Mouse (Mus musculus) neural tube, embryonic 15.5 days (tissue): ENCODE results near the gene Spata45. TPM values are rescaled to one million over a fixed set of nuclear protein-coding genes. Genes with fewer than 3 reads are reported as not detected.
"Not testable (repeated sequence)": the region's sequence is repeated elsewhere in the genome, so short reads cannot be mapped to it uniquely, and the experiment has no call there.

Source experiments
- ATAC-seq: fragments of 200-750 bp; cut with Nextera tagmentation; 2 replicates; pipeline ENCODE4 v1.8.0; 2017; ENCODE audit warnings: mild to moderate bottlenecking, moderate TSS enrichment, moderate library complexity; ENCODE audit not compliant: low FRiP score
- H3K27ac ChIP-seq: fragments of 300-500 bp; sonication (generic); replicated peaks from 2 replicates; pipeline ENCODE4 v1.5.1; 2015; ENCODE audit warnings: mild to moderate bottlenecking, inconsistent platforms
- H3K27me3 ChIP-seq: fragments of 300-500 bp; sonication (generic); replicated peaks from 2 replicates; pipeline ENCODE4 v1.6.1; 2015; ENCODE audit warnings: inconsistent platforms
- H3K36me3 ChIP-seq: fragments of 300-500 bp; sonication (generic); 2 replicates; pipeline ENCODE4 v1.6.1; 2015; ENCODE audit warnings: inconsistent platforms
- H3K4me1 ChIP-seq: fragments of 300-500 bp; sonication (generic); 2 replicates; pipeline ENCODE4 v1.6.1; 2015; ENCODE audit warnings: inconsistent platforms
- H3K4me2 ChIP-seq: fragments of 300-500 bp; sonication (generic); 2 replicates; pipeline ENCODE4 v1.6.1; 2015; ENCODE audit warnings: inconsistent platforms, mild to moderate bottlenecking, moderate library complexity
- H3K4me3 ChIP-seq: fragments of 300-500 bp; sonication (generic); replicated peaks from 2 replicates; pipeline ENCODE4 v1.5.1; 2015; ENCODE audit warnings: mild to moderate bottlenecking, inconsistent platforms
- H3K9ac ChIP-seq: fragments of 300-500 bp; sonication (generic); replicated peaks from 2 replicates; pipeline ENCODE4 v1.6.1; 2015; ENCODE audit warnings: mild to moderate bottlenecking, inconsistent platforms
- H3K9me3 ChIP-seq: fragments of 300-500 bp; sonication (generic); replicated peaks from 2 replicates; pipeline ENCODE4 v1.6.1; 2016; ENCODE audit warnings: inconsistent platforms
- WGBS: fragments of 180-500 bp; shearing (Covaris S2); methylation state at CpG from one replicate; pipeline ENCODE4 v1.1.7; 2015; ENCODE audit warnings: mixed read lengths; 5-methylcytosine and 5-hydroxymethylcytosine counted together
- polyA plus RNA-seq: library from polyadenylated mRNA; unstranded; fragments of >200 nt; fragmentation: Nextera tagmentation; extraction: Ambion mirVana; gene quantifications from 2 replicates; pipeline ENCODE4 v1.2.1, GENCODE M21; 2015

The Spata45 gene
- polyA plus RNA-seq, 1 experiment from 2014 or later = not detected

DNA sequence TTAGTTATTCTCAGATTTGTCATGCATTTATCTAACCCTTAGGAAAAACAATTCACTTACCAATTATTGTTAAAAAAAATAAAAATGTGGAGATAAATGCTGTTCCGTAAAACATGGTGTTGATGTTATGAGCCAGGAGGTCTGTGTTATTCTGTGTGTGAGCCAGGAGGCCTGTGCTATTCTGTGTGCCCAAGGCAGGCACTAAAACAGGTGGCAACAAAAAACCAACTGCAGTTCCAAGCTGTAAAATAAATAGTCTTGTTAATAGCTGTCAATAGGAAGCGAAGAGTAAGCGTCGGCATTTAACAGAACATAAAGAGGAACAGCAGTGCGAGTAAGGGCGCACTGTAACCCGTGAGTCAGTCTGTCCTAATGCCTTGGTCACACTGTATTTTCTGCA lies 15.4 kb upstream of the Spata45 start:
- H3K27ac ChIP-seq = no peak overlapping the region
- WGBS = 46% methylated on average over 7 of the region's 7 CpGs
- peaks cover 10% of the 10 kb centered on the region; the same call in 1 of the 2 replicates for H3K36me3 ChIP-seq
- H3K4me3 ChIP-seq = no peak overlapping the region
- no peak overlapping the region for H3K9ac ChIP-seq
- no peaks in the 10 kb centered on the region for H3K27me3 ChIP-seq
- no peak overlapping the region for H3K4me2 ChIP-seq
- peaks cover 13% of the 10 kb centered on the region for H3K4me1 ChIP-seq
- no peak for ATAC-seq
- H3K9me3 ChIP-seq = no peaks in the 10 kb centered on the region

- H3K4me1 ChIP-seq = peaks cover 21% of the 10 kb centered on the region
- H3K36me3 ChIP-seq = peaks cover 10% of the 10 kb centered on the region; the same call in 1 of the 2 replicates
- H3K4me2 ChIP-seq = no peak overlapping the region
- H3K4me3 ChIP-seq = no peak overlapping the region
- no peak overlapping the region for H3K27ac ChIP-seq
- no peaks in the 10 kb centered on the region for H3K27me3 ChIP-seq
- no peaks in the 10 kb centered on the region for H3K9me3 ChIP-seq
- no peak overlapping the region for H3K9ac ChIP-seq
- no peak for ATAC-seq
- 91% methylated on average over 2 of the region's 2 CpGs for WGBS
Observed at GRCm38 (mm10) chr1:191023140-191023539, 13.3 kb upstream of the Spata45 start.

DNA sequence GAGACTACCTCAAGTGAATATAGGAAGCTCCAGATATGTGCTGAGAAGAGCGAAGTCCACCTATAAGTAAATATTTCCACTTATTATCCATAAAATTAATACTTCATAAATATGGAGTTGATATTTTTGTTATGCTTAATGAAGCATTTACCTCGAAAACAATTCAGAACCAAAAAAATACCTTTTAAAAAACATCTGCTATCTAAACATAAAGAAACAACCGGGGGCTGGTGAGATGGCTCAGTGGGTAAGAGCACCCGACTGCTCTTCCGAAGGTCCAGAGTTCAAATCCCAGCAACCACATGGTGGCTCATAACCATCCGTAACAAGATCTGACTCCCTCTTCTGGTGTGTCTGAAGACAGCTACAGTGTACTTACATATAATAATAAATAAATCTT lies 12.6 kb upstream of the Spata45 start:
- H3K4me1 ChIP-seq = peaks cover 21% of the 10 kb centered on the region
- H3K36me3 ChIP-seq, H3K9me3 ChIP-seq, H3K4me3 ChIP-seq, H3K27ac ChIP-seq, H3K27me3 ChIP-seq, ATAC-seq, H3K4me2 ChIP-seq, H3K9ac ChIP-seq: not testable (repeated sequence)
- WGBS = 90% methylated on average over 6 of the region's 6 CpGs

DNA sequence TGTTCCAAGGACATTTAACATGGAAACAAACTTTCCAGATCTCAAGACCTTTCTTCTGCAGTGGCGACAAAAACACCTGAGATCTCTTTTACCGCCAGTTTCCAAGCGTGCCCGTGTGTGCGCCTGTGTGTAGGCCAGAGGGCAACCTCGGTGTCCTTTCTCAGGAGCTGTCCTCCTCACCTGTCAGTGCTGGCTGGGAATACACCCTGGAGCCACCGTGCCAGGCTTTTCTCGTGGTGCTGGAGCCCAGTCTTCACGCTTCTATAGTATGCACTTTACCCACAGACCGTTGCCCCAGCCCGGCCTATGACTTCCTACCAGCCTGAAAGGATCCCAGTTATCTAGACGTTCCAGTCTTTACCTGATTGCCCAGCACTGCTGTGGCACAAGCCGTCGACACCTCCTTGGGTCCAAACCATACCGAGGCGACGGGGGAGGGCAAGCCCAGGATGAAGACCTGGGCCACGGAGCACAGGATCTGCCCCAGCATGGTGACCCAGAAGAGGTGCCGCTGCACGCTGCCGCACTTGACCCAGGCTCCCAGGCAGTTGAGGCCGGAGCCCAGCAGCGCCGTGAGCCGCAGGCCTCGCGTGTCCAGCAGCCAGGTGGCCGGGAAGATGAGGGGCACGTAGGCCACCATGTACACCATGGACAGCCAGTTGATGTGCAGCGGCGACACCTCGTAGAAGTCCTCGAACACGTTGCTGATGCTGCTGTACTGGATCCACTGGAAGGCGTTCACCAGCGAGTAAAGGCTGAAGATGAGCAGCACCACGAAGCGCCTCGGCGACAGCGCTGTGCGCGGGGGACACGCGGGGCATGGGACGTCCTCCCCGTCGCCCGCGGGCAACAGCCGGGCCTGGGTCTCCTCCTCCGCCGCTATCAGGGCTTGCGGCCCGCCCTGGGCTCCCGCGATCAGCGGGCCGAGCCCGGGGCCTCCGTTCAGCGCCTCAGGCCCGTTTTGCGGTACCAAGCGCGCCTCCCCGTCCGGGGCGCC lies 11.1 kb upstream of the Spata45 start:
- H3K9ac ChIP-seq = peak overlapping the region; percentile 90
- peaks cover 21% of the 10 kb centered on the region for H3K4me1 ChIP-seq
- peak; percentile 54 for ATAC-seq
- peak overlapping the region; percentile 91 for H3K4me3 ChIP-seq
- peak overlapping the region; percentile 93 for H3K4me2 ChIP-seq
- H3K9me3 ChIP-seq = no peaks in the 10 kb centered on the region
- no peaks in the 10 kb centered on the region for H3K27me3 ChIP-seq
- peak overlapping the region; percentile 93 for H3K27ac ChIP-seq
- WGBS = 2% methylated on average over 69 of the region's 69 CpGs
- H3K36me3 ChIP-seq = 0 out of 2 replicates have a peak, but pooled peaks cover 6% of the 10 kb centered on the region

- H3K4me3 ChIP-seq = peak within 1 kb of the TSS; percentile 91
- no peaks in the 10 kb centered on the region for H3K27me3 ChIP-seq
- H3K9me3 ChIP-seq = no peaks in the 10 kb centered on the region
- peaks cover 21% of the 10 kb centered on the region for H3K4me1 ChIP-seq
- 0 out of 2 replicates have a peak, but pooled peaks cover 6% of the 10 kb centered on the region for H3K36me3 ChIP-seq
- H3K9ac ChIP-seq = peak within 1 kb of the TSS; percentile 90
- peak; percentile 99 for ATAC-seq
- H3K4me2 ChIP-seq = peak within 1 kb of the TSS; percentile 93
- H3K27ac ChIP-seq = peak within 1 kb of the TSS; percentile 93
- WGBS = under 1% methylated on average over 50 of the region's 50 CpGs
Observed at GRCm38 (mm10) chr1:191026021-191026713, 10.3 kb upstream of the Spata45 start, which contains the start of gene Flvcr1. Gene Flvcr1 (minus strand): TSS chr1:191026158.

DNA sequence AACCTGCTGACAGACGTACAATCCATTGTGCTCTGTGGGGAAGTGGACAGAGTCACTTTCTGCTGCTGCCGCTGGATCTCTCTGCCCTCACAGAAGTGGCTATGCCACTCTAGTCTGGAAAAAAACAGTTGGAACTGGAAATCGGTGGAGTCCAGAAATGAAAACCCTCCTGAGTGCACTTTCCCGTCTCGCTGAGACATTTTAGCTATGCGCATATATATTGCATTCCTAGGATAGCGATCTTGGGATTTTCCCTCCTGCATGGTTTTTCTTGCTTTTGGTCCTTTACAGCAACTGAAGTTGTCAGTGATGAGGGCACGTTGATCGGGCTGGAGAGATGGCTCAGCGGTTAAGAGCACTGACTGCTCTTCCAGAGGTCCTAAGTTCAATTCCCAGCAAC lies 6.3 kb upstream of the Spata45 start:
- H3K9ac ChIP-seq = no peak overlapping the region
- no peaks in the 10 kb centered on the region for H3K27me3 ChIP-seq
- no peak for ATAC-seq
- H3K4me3 ChIP-seq = no peak overlapping the region
- no peak overlapping the region for H3K27ac ChIP-seq
- WGBS = 62% methylated on average over 10 of the region's 10 CpGs
- H3K4me1 ChIP-seq = peaks cover 10% of the 10 kb centered on the region
- H3K36me3 ChIP-seq = no peaks in the 10 kb centered on the region
- H3K9me3 ChIP-seq = no peaks in the 10 kb centered on the region
- no peak overlapping the region for H3K4me2 ChIP-seq

GRCm38 (mm10) chr1:191030922-191031425 lies 5.5 kb upstream of the Spata45 start:
- 85% methylated on average over 6 of the region's 6 CpGs for WGBS

GRCm38 (mm10) chr1:191035649-191036048 lies 790 bp upstream of the Spata45 start:
- H3K27me3 ChIP-seq = no peaks in the 10 kb centered on the region
- H3K4me2 ChIP-seq = no peak overlapping the region
- no peak overlapping the region for H3K27ac ChIP-seq
- no peak overlapping the region for H3K4me3 ChIP-seq
- WGBS = 41% methylated on average over 4 of the region's 4 CpGs
- no peaks in the 10 kb centered on the region for H3K36me3 ChIP-seq
- no peaks in the 10 kb centered on the region for H3K4me1 ChIP-seq
- no peak overlapping the region for H3K9ac ChIP-seq
- no peaks in the 10 kb centered on the region for H3K9me3 ChIP-seq
- ATAC-seq = no peak

More at GRCm38 (mm10) chr1:191030922-191031425, 5.5 kb upstream of the Spata45 start:
- H3K4me3 ChIP-seq, H3K36me3 ChIP-seq, H3K27ac ChIP-seq, H3K4me2 ChIP-seq, H3K9me3 ChIP-seq, H3K9ac ChIP-seq, H3K4me1 ChIP-seq, H3K27me3 ChIP-seq, ATAC-seq: not testable (repeated sequence)

GRCm38 (mm10) chr1:191037999-191038398 lies 1.6 kb downstream of the Spata45 start:
- Histone ChIP-seq H3K4me1 (no peaks in the 10 kb centered on the region), H3K4me3 (no peak overlapping the region), H3K9ac (no peak overlapping the region), H3K9me3 (no peaks in the 10 kb centered on the region), H3K36me3 (no peaks in the 10 kb centered on the region), H3K27ac (no peak overlapping the region), H3K27me3 (no peaks in the 10 kb centered on the region), H3K4me2 (no peak overlapping the region)
- WGBS = 96% methylated on average over 4 of the region's 4 CpGs
- no peak for ATAC-seq

- no peak for ATAC-seq
Observed at GRCm38 (mm10) chr1:191041352-191041751, 4.9 kb downstream of the Spata45 start.

GRCm38 (mm10) chr1:191042106-191042505 lies 5.7 kb downstream of the Spata45 start:
- no peak for ATAC-seq
- no peaks in the 10 kb centered on the region for H3K9me3 ChIP-seq
- H3K4me3 ChIP-seq = no peak overlapping the region
- H3K27me3 ChIP-seq = no peaks in the 10 kb centered on the region
- H3K4me2 ChIP-seq = no peak overlapping the region
- WGBS = 87% methylated on average over 5 of the region's 5 CpGs
- no peak overlapping the region for H3K27ac ChIP-seq
- no peaks in the 10 kb centered on the region; the same call in 1 of the 2 replicates for H3K36me3 ChIP-seq
- no peak overlapping the region for H3K9ac ChIP-seq
- no peaks in the 10 kb centered on the region for H3K4me1 ChIP-seq

More at GRCm38 (mm10) chr1:191041352-191041751, 4.9 kb downstream of the Spata45 start:
- H3K9ac ChIP-seq = no peak overlapping the region
- no peak overlapping the region for H3K4me2 ChIP-seq
- H3K4me1 ChIP-seq = no peaks in the 10 kb centered on the region
- no peaks in the 10 kb centered on the region; the same call in 1 of the 2 replicates for H3K36me3 ChIP-seq
- H3K27ac ChIP-seq = no peak overlapping the region
- H3K4me3 ChIP-seq = no peak overlapping the region
- no peaks in the 10 kb centered on the region for H3K27me3 ChIP-seq
- H3K9me3 ChIP-seq = no peaks in the 10 kb centered on the region
